Mouse (Mus musculus) kidney, adult 11 months (tissue): ENCODE results near the gene Cfap77.

Source experiments
- DNase-seq: peaks from one replicate; pipeline ENCODE4 v3.0.0; 2022

The Cfap77 gene

DNA sequence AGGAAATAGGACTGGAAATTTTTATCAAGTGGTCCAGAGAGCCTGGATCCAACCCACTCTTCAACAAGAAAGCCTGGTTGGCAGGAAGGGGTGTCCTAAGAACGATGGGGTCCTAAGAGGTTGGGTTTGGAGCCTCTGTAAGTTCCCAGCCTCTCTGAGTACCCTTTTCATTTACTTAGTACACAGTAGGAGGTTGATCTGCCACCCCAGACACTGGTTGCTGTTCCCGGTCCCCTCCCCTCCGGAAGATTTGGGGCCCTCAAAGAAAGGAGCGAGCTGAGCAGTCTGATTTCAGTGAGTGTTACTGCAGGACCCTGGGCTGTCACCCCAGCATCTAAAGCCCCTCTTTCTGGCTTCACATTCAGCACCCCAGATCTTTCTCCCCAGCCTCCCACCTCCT is 135.9 kb downstream of the Cfap77 start:
- DNase-seq, result no peak

- no peak for DNase-seq
Measured at GRCm38 (mm10) chr2:28917518-28918361, 137.1 kb downstream of the Cfap77 start.

DNA sequence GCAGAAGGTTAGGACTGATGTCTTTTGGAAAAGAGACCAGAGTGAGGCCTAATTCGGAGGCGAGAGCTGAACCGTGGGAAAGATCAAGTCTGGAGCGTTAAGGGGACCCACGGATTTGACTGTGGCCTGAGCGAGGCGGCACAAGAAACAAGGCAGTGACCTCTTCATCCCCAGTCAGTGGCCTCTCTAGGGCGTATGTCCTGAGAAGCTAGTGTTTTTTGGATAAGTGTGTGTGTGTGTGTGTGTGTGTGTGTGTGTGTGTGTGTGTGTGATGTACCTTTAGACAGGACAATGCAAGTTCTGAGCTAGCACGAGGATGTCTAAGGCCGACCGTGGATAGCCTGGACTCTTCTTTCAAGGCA is 137.7 kb downstream of the Cfap77 start:
- no peak for DNase-seq

DNA sequence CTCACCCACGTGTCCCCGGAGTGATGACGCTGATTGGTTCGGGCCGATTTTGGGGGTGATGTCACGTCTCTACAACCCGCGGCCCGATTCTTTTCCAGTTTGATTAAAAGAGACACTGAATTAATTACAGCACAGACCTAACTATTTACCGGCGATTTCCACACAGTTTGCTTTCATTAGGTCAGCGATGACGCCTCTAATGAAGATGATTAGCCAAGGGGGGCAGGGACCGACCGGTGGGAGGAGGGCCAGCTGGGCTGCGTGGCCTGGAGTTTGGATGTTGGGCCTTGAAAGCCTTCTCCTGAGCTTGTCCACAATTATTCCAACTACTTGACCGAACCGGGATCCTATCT is 138.4 kb downstream of the Cfap77 start, which contains the start of gene Barhl1:
Barhl1 (minus strand) TSS at position 156 of the 353 bp plus-strand sequence.
- no peak for DNase-seq

- DNase-seq, result peak; percentile 63
Measured at GRCm38 (mm10) chr2:28915768-28916512, 138.9 kb downstream of the Cfap77 start.

DNA sequence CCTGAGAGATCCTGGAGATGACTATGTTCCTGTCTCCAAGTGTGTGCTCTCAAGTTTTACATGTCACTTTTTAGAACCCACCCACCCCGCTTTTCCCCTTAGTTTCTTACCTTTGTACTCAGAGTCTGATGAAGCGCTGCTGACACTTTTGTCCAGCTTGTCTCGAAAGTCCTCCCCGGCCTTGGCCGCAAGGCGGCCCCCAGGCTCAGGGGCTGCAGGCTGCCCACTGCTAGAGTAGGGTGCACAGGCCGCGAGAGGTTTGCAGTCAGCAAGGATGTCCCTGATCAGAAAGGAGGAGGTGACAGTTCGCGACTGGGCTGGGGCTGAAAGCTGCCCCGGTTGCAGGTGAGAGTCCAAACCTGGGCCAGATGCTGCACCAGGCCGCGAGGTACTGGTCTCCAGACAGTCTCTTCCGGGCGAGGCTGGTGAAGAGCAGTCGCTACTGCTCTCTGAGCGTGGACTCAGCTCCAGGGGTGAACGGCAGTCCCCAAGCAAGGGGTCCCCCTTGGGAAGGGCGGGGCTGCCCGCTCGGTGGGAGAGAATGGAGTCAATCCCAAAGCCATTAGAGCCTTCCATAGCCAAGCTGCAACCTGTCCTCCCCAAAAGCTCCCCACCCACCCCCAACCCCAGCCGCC is 139.6 kb downstream of the Cfap77 start:
- no peak for DNase-seq

GRCm38 (mm10) chr2:28914121-28914520 is 140.7 kb downstream of the Cfap77 start:
- no peak for DNase-seq

DNA sequence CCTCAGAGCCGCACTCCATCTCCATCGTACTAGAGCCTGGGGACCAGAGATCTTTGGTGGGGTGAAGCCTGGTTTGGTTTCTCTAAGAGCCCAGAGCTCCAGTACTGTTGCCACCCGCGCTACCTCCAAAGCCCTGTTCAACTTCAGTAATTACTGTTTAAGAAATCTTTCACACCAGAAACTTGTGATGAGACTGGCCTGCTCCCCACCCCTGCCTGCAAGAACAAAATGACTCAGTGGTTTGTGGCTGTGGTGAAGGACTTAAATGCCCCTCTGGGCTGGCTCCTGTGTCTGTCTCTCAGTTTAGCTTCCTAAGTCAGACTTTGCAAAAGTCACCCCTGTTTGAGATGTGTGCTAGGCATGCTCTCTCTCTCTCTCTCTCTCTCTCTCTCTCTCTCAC is 141.9 kb downstream of the Cfap77 start:
- no peak for DNase-seq

- DNase-seq, result no peak
Measured at GRCm38 (mm10) chr2:28912039-28912700, 142.7 kb downstream of the Cfap77 start.

DNA sequence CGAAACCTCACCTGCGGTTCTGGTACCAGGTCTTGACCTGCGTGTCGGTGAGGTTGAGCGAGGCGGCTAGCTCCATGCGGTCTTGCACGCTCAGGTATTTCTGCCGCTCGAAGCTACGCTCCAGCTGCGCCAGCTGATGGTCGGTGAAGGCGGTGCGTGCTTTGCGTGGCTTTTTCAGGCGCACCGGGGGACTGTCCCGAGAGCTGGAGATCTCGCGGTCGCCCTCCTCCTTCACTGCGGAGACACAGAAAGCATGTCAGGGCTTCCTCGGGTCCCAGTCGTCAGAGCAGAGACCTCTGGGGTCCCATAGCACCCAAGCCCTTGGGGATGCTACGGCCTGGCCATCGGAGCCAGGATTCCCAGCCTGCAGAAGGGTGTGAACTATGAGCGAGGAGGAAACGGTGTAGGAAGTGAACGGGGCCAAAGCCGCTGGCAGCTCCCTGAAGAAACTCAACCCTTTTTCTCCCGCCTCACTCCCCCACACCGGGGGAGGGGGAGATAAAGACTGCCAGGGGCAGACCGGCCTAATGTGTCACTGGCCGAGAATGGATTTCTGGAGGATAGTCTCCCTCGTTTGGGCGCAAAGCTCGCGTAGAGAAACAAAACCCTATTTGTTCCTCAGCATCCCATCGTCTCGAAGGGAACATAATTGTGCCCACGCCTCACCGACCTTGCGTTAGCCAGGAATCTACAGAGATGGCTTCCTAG is 143.4 kb downstream of the Cfap77 start:
- no peak for DNase-seq

DNA sequence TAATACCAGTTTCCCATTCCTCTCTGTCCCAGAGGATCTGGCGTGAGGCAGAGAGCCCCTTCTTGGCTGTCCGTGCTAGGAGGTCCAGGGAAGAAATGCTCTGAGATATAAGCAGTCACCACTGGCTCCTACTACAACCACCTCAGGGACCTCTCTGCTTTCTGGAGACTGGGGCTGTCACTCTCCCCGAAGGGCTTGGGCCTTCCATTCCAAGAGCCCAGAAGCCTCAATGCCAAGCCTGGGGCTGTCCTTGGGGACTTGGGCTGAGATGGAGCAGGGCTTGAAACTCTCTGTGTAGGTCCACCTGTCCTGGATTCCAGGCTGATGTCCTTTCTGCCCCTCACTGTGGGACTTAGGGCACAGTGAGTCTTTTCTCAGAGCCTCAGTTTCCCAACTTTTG is 144.0 kb downstream of the Cfap77 start:
- DNase-seq, result no peak

DNA sequence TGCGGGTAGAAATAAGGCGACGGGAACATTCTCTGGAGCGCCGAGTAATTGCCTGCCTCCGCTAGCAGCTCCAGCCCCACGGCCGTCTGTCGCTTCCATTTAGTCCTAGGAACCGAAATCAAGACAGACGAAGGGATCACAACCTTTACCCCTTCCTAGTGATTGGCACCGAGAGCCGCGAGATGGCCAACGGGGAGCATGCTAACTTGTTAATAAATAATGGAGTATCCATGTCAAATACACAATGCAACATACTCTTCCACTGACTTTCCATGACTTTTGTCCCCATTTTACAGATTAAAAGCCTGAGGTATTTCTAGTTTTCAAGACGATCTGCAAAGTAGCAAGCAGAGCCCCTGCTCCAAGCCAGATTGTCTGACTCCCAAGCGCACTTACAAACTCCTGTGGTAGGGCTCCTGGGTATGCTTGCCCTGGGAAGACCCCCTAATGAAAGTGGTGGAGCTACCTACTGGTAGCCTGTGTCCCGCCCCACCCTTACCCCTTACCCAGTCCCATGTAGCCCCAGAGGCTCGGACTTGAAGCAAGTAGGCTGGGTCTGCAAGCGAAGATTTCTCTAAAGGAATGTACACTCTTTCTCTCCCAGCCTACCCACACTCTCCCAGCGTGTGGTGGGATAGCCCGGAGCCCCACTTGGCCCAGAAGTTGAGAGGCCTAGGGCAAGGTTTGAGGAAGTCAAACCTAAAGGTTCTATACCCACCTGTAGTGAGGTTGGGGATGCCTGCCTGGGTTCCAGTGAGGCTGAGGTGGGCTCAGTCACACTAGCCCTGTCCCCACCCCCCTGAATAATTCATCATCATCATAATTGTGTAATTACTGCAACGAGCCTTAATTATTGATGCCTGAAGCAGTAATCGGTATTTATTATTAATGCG is 144.8 kb downstream of the Cfap77 start:
- DNase-seq, result peak; percentile 9

DNA sequence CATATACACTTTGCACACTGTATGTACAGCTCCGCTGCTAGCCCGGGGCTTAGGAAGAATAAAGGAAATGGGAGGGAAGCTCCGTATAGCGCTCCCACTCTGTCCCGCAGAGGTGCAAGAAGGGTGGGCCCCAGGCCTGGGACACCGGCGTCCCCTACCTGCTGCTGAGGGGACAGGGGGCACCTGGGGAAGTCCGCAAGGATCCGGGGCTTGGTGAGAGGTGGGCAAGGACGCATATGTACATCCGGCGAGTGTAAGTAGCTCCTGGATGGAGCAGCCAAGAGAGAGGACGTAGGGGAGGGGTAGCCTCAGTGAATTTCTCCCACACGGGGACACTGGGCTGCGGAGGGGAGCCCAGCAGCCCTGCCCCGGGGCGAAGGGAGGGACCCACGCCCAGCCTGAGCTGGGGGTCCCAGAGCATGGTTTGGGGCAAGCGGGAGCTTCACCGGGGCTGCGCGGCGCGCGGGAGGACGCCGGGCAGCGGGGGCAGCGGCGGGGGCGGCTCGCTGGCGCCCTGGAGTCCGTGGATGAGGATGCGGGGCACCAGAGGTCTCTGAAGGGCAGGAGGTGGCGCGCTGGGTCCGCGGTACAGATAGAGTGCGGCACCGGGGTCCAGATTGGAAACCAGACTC is 145.6 kb downstream of the Cfap77 start:
- no peak for DNase-seq

- no peak for DNase-seq
Measured at GRCm38 (mm10) chr2:28908389-28909153, 146.3 kb downstream of the Cfap77 start.

- no peak for DNase-seq
Measured at GRCm38 (mm10) chr2:28907691-28908388, 147.0 kb downstream of the Cfap77 start.

GRCm38 (mm10) chr2:28905561-28905960 is 149.3 kb downstream of the Cfap77 start:
- DNase-seq, result peak; percentile 47

DNA sequence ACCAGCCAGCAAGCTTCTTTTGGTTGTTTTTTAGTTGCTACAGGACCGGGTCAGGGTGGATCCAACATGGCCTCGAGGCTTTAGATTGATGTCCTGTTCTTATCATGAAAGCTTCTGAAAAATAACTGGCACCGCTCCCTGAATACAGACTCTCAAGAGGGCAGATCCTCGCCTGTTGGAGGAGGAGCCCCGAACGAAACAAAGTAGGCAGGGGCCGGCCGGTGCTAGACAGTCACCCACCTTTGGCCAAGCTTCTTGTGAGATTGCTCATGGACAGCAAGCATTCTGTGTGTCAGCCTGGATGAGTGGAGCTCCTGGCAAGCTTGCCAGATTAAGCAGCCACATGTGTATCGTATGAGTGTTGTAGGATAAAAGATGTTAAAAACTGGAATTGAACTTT is 150.1 kb downstream of the Cfap77 start:
- no peak for DNase-seq

- no peak for DNase-seq
Measured at GRCm38 (mm10) chr2:28903871-28904270, 151.0 kb downstream of the Cfap77 start.

GRCm38 (mm10) chr2:28902291-28902690 is 152.6 kb downstream of the Cfap77 start:
- DNase-seq, result no peak
